Mouse (Mus musculus) cerebellum, postnatal 25 days (tissue): ENCODE measurements around the gene Rps6ka2.

ENCODE experiments used
- DNase-seq, 2 experiments: peaks; one replicate each; pipeline ENCODE4 v3.0.0; 2021; ENCODE audit warnings: mixed read lengths in 2 of 2

Gene Rps6ka2

DNA sequence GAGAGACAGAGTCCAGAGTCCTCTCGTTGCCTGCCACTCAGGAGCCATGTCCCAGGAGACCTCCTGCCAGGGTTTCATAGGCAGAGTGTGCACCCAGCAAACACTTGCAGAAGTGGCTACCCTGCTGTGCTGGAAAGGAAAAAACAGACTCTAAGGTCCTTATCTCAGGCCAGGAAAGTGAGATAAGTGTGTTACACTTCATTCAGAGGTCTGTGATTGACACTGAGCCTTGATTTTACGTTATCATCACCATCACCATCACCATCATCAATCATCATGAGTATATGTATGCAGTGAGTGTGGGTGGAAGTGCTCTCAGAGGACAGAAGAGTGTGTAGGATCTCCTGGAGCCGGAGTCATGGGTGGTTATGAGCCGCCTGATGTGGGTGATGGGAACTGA, 51.4 kb downstream of the Rps6ka2 start:
- DNase-seq = no peak

DNA sequence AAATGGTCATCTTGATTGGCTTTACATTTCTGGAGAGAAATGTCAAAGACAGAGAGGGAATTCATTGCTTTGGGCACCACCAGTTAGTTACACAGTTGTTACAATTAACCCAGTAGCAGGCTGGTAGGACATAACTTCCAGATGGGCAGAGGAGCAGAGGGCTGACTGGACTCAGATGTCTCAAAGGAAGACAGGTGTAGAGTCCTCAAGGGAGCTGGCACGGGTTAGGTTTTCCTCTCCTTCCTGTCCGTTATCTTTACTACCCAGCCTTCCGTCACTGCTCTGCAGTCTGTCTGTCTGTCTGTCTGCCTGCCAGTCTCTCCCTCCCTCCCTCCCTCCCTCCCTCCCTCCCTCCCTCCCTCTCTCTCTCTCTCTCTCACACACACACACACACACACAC, 52.3 kb downstream of the Rps6ka2 start:
- no peak for DNase-seq

- DNase-seq = peak in 1 of 2 experiments; percentile 56
Measured at GRCm38 (mm10) chr17:7228545-7228944, 58.6 kb downstream of the Rps6ka2 start.

GRCm38 (mm10) chr17:7231312-7231711, 61.4 kb downstream of the Rps6ka2 start:
- no peak for DNase-seq

DNA sequence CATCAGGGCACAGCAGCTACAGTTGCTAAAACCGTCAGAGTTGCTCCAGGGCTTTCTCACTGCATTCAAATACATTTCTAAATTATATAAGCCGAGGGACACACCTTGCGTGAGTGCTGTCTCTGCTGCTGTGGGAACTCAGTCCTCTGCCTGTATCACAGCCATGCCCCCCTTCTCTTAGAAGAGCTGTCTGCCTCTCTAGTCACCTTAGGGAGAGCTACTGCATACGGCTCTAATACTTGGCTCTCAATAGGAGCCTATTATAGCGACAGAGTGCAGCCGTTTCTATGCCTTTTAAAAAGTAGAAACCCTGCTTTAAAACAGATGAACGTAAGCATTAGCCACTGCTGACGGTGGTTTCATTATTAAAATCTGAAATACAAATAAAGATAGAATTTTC, 61.9 kb downstream of the Rps6ka2 start:
- no peak for DNase-seq

GRCm38 (mm10) chr17:7232400-7232799, 62.5 kb downstream of the Rps6ka2 start:
- no peak for DNase-seq

GRCm38 (mm10) chr17:7233197-7233596, 63.3 kb downstream of the Rps6ka2 start:
- DNase-seq = no peak

DNA sequence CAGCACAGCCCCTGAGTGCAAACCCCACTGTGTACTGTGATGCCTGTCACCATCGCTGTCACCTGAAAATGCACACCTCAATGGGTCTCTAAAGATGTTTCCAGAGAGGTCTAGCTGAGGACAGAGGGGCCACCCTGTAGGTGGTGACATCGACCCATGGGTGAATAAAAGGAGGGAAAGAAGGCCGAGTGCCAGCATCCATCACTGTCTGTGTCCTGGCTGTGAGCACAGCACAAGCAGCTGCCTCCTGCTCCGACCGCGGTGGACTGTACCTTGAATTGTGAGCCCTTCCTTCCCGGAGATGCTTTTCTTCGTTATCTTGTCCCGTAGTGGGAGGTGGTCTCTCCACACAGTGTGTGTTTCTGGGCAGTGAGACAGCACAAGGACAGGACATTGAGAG, 67.8 kb downstream of the Rps6ka2 start:
- peak in 1 of 2 experiments; percentile 5 for DNase-seq

- no peak for DNase-seq
Measured at GRCm38 (mm10) chr17:7238766-7239165, 68.9 kb downstream of the Rps6ka2 start.

- no peak for DNase-seq
Measured at GRCm38 (mm10) chr17:7240526-7240925, 70.6 kb downstream of the Rps6ka2 start.

DNA sequence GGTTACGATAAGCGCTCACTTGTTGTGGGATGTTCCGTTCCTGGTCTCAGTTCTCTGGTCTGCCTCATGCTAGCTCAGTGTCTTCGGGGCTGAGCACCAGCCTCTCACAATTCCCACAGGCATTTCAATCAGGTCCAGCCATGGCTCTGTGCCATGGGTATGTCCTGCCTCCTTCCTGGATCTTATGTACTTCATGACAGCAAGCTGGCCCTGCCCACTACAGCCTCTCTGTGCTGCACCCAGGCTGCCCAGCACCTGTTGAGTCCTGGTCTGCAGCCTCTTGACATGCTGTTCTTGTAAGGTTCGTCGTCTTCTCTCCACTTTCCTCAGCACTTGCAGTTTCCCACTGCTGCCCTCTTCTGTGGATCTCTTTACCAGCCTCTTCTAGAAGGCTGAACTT, 75.2 kb downstream of the Rps6ka2 start:
- DNase-seq = no peak

GRCm38 (mm10) chr17:7246893-7247556, 77.1 kb downstream of the Rps6ka2 start:
- DNase-seq = no peak

DNA sequence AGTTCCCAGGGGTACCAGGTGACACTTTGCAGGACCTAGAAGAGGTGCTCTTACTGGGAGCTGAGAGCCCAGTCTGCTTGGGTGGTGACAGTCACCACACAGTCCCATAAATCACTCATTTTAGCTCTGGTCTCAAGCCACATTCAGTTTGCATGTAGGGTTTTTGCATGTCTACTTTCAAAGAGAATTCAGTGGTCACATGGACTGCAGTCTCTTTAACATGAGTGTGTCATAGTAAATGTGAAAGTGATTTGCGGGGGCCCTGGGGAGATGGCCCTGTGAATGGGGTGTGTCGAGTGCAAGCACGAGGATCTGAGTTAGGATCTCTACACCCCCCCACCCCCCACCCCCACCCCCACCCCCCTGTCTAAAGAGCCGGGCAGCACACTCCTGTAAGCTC, 80.5 kb downstream of the Rps6ka2 start:
- DNase-seq = no peak

- no peak for DNase-seq
Measured at GRCm38 (mm10) chr17:7257208-7257607, 87.3 kb downstream of the Rps6ka2 start.

DNA sequence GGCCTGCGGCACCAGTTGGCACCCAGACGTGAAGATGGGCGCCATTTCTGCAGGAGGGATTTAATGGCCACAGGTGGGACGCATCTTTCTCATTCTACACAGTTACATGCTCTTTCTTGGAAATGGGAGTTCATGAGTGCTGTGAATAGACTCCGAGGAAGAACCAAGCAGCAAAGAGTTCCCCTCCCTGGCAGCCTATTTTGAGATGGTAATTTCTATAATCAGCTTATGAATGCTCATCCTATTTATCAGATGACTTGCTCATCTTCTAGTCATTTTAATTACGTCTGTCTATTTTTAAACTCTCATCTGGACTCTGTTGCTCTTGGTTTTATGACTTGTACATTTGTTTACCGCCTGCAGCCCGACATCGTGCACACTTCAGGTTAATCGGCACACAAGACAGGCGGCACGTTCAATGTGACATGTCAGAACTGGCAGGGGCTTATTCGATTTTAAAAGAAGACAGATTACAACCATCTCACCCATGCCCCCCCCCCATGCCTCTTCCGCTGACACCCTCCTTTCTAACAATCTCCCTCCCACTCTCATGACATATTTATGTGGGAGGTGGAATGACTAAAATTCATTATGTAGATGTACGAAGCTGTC, 88.9 kb downstream of the Rps6ka2 start:
- DNase-seq = no peak

- DNase-seq = no peak
Measured at GRCm38 (mm10) chr17:7260360-7260759, 90.4 kb downstream of the Rps6ka2 start.

DNA sequence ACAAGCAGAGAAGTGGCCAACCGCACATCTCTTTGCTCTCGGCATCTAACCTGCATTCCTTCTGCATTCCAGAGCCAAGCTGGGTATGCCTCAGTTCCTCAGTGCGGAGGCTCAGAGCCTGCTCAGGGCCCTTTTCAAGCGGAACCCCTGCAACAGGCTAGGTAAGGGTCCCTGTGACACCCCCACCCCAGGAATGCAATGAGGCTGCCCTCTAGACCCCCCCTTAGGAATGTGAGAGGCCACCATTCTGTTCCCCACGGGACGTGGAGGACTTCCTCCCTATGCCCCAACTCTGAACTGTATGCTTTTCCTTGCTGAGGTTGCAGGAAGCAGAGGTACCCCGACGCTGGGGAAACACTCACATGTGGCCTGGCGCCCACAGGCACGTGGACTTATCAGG, 92.1 kb downstream of the Rps6ka2 start:
- DNase-seq = no peak

GRCm38 (mm10) chr17:7262620-7263019, 92.7 kb downstream of the Rps6ka2 start:
- DNase-seq = no peak

GRCm38 (mm10) chr17:7264610-7265009, 94.7 kb downstream of the Rps6ka2 start:
- DNase-seq = no peak

- DNase-seq = no peak
Measured at GRCm38 (mm10) chr17:7265291-7265690, 95.4 kb downstream of the Rps6ka2 start.

- DNase-seq = no peak
Measured at GRCm38 (mm10) chr17:7265705-7266368, 95.9 kb downstream of the Rps6ka2 start.

DNA sequence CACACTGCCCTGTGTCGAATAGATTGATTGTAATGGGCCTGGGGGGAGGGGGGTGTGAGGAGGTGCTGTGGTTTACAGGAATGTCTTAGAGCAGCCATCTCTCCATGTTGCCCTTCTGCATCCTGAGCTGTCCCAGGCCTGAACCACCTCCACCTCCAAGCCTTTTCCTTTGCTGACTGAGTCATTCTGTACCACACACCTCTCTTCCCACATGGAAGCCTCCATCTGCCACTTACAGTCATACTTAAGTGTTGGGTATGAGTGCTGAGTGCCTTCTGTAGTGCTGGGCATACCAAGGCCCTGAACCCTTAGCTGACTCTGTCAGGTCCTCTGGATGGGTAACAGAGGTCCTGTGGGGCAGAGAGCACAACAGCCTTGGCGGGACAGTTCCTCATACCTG, 97.9 kb downstream of the Rps6ka2 start:
- no peak for DNase-seq

DNA sequence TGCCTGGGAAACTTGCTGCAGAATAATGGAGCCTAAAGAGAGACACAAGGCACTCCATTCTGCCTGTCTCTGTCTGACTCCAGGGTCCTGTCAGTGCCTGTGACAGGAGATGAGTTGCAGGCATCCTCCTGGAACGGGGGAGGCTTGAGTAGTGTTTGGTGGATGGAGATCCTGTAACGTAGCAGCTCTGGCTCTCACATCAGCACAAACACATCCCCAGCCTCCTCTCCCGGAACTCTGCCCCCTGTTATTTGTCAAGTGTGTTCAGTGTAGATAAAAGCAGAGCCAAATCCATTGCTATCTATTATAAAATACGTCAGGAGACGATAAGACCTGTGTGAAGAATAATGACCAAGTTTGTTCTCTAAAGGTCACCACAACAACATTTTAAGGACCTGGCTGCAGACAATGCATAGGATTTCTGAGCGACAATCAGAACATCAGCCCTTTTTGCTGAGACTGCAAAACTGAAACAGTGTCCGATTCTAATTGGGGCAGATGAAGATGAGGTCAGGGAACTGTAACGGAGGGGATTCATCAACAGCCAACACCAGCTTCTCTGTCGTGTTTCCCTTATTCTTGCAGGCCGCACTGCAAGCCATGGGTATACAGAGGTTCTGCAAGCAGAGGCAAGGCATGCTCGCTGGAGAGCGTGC, 99.4 kb downstream of the Rps6ka2 start:
- DNase-seq = no peak

GRCm38 (mm10) chr17:7270506-7270905, 100.6 kb downstream of the Rps6ka2 start:
- DNase-seq = no peak
